Mouse (Mus musculus) adrenal gland, postnatal 14 days (tissue): ENCODE measurements at regions not wholly inside any gene's neighbourhood (a gene's known extent, or its start where the extent isn't known, plus 50 kb on each side); places are given as distances from the start of the nearest gene placed in this dataset.

Experiments used
- DNase-seq: peaks from one replicate; pipeline ENCODE4 v3.0.0; 2021; ENCODE audit warnings: mixed read lengths

- DNase-seq: peak; percentile 54
Observed at GRCm38 (mm10) chr3:56789155-56789554, 512.6 kb downstream of the Tm4sf1 start.

GRCm38 (mm10) chr3:56773920-56774319 lies 527.9 kb downstream of the Tm4sf1 start:
- no peak for DNase-seq

GRCm38 (mm10) chr3:56770225-56770624 lies 531.6 kb downstream of the Tm4sf1 start:
- DNase-seq: no peak

GRCm38 (mm10) chr3:56767133-56767532 lies 534.7 kb downstream of the Tm4sf1 start:
- DNase-seq: no peak

GRCm38 (mm10) chr3:56764336-56764735 lies 537.5 kb downstream of the Tm4sf1 start:
- no peak for DNase-seq

- no peak for DNase-seq
Observed at GRCm38 (mm10) chr3:56763896-56764295, 537.9 kb downstream of the Tm4sf1 start.

- DNase-seq: peak; percentile 70
Observed at GRCm38 (mm10) chr3:56753654-56754053, 548.1 kb downstream of the Tm4sf1 start.

GRCm38 (mm10) chr3:56751926-56752325 lies 549.9 kb downstream of the Tm4sf1 start:
- no peak for DNase-seq

- no peak for DNase-seq
Observed at GRCm38 (mm10) chr3:56740902-56741301, 557.4 kb upstream of the Nbea start.

- DNase-seq: no peak
Observed at GRCm38 (mm10) chr3:56739451-56739850, 556.0 kb upstream of the Nbea start.

GRCm38 (mm10) chr3:56730849-56731248 lies 547.3 kb upstream of the Nbea start:
- DNase-seq: no peak

GRCm38 (mm10) chr3:56724991-56725390 lies 541.5 kb upstream of the Nbea start:
- DNase-seq: no peak

GRCm38 (mm10) chr3:56708260-56708659 lies 524.8 kb upstream of the Nbea start:
- DNase-seq: no peak

- DNase-seq: no peak
Observed at GRCm38 (mm10) chr3:56707312-56707711, 523.8 kb upstream of the Nbea start.

GRCm38 (mm10) chr3:56706038-56706437 lies 522.5 kb upstream of the Nbea start:
- peak; percentile 36 for DNase-seq

GRCm38 (mm10) chr3:56698941-56699340 lies 515.4 kb upstream of the Nbea start:
- DNase-seq: no peak

- DNase-seq: peak; percentile 48
Observed at GRCm38 (mm10) chr3:56698248-56698647, 514.7 kb upstream of the Nbea start.

GRCm38 (mm10) chr3:56681031-56681430 lies 497.5 kb upstream of the Nbea start:
- no peak for DNase-seq

- DNase-seq: no peak
Observed at GRCm38 (mm10) chr3:56668829-56669228, 485.3 kb upstream of the Nbea start.

GRCm38 (mm10) chr3:56660594-56660993 lies 477.1 kb upstream of the Nbea start:
- no peak for DNase-seq

GRCm38 (mm10) chr3:56647313-56647712 lies 463.8 kb upstream of the Nbea start:
- DNase-seq: no peak
